Mouse (Mus musculus): Measurements from ENCODE around the gene Cc2d2a. TPM values are rescaled to one million over a fixed set of nuclear protein-coding genes. Genes with fewer than 3 reads are reported as not detected.

The Cc2d2a gene
- polyA plus RNA-seq, 1 experiment from 2014 or later: 8.5 TPM

Other genes with a start within 250 kb of the Cc2d2a start
- 1.5 and 2.4 TPM in 2 replicates for gene C1qtnf7, start 146.8 kb upstream of the Cc2d2a start, polyA plus RNA-seq (2016; fragmentation: Nextera tagmentation; extraction: Ambion mirVana)
- gene Bst1, start 156.5 kb downstream of the Cc2d2a start, polyA plus RNA-seq (2016; fragmentation: Nextera tagmentation; extraction: Ambion mirVana): 0.36 TPM in 1 of 2 replicates, not detected in the other
- gene Fbxl5, start 159.3 kb downstream of the Cc2d2a start, polyA plus RNA-seq (2016; fragmentation: Nextera tagmentation; extraction: Ambion mirVana): 43.5 and 46.0 TPM in 2 replicates
- 18.1 and 20.6 TPM in 2 replicates for gene Cd38, start 206.2 kb downstream of the Cc2d2a start, polyA plus RNA-seq (2016; fragmentation: Nextera tagmentation; extraction: Ambion mirVana)